Mouse (Mus musculus) spleen, adult 18-20 months (tissue): Measurements from ENCODE around the gene Coq7.

ENCODE experiments used
- DNase-seq, 2 experiments: peaks; one replicate each; pipeline ENCODE4 v3.0.0; 2022; ENCODE audit warnings: mixed read lengths in 2 of 2

Coq7 gene

GRCm38 (mm10) chr7:118494892-118495579 lies 38.1 kb downstream of the Coq7 start:
- DNase-seq = no peak

- DNase-seq = no peak
Measured at GRCm38 (mm10) chr7:118493892-118494291, 39.3 kb downstream of the Coq7 start.

- peak; percentile 29 to 60 for DNase-seq
Measured at GRCm38 (mm10) chr7:118491431-118492147, 41.6 kb downstream of the Coq7 start, which contains the start of gene Itpripl2. Gene Itpripl2, minus strand, starts transcription at chr7:118491975.

DNA sequence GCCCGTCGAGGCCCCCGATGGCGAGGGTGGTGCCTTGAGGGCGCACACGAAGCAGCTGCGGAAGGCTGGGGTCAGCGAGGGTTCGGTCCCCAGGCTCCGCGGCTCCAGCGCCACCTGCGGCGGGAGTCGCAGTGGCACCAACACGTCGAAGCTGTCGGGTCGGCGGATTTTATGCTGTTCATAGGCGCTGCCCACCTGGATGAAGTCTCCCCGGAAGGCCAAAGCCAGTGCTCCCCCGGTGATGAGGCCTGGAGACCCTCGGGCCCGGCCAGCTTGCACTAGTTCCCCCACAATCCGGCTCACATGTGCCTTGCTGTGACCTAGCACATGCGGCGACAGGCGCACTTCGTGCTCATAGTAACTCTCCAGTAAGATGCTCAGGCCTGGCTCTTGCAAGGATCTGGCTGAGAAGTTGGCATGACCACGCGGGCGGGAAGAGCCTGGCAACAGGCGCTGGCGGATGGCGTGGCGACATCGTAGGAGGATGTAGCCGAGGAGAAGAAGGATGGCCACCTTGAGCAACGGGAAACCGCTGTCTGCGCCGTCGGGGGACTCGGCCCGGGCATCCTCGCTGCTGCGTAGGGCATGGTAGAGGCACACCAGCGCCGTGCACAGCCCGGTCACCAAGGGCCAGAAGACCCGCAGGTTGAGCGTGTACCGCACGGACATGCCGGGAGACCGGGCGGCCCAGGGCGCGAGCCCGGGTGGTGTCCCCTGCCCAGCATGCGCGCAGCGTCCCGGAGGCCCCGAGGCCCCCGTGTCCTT lies 42.3 kb downstream of the Coq7 start:
- DNase-seq = no peak

GRCm38 (mm10) chr7:118489706-118490665 lies 43.2 kb downstream of the Coq7 start:
- no peak for DNase-seq

DNA sequence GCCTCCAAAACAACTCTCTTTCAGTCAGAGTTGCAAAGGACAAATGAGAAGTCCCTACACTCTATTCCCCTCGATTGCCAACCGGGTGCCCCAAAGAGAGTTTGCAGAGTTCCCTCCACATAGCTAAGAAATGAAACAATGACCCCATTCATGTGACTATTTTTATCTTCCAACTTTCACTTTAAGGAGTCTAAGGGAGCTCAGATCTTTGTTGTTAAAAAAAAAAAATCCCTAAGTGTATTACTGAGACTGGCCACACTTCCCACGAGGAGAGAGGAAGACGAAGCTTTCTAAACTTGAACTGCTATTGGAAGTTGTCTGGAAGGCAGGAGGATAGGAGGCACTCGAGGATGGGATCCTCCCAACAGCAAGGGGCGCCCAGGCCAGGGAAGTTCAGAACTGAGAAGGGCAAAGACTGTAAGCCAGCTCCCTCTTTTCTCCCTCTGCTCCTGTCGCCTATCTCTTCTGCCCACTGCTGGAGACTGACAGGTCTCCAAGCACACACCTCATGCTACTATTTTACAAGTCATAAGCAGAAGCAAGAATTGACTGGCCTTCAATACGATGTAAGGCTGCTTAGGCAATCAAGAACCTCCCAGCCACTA lies 45.0 kb downstream of the Coq7 start:
- DNase-seq = no peak

DNA sequence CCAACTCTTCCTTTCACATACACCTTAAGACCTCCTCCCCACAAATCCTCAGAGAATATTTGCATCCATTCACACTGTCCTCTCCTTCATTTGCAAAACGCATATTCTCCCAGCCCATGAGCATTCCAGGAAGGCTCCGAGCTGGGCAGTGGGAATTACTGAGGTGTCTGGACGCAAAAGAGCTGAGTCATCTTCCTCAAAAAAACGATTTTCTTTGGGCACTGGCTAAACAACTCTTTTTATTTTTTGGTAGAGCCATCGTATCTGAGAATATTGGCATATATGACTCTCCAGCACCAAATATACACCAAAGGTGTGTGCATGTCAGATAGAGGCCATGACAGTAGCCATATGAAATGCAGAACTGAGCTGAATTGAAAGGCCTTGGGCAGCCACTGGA lies 46.2 kb downstream of the Coq7 start:
- DNase-seq = no peak

- no peak for DNase-seq
Measured at GRCm38 (mm10) chr7:118483996-118484395, 49.2 kb downstream of the Coq7 start.

DNA sequence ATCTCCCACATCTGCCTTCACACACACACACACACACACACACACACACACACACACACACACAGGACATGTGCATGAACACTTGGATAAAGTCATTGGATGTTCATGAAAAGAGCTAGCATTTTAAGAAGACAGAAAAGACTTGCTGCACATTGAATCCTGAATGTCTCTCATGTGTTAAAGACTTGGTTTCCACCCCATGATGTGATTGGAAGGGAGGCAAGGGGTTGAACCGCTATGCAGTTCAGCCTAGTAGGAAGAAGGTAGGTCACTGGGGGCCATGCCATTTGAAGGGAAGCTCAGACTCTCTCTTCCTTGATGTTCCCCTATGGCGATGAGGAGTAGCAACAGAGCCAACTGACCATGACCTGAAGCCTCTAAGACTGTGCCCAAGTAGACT lies 51.2 kb downstream of the Coq7 start:
- DNase-seq = no peak

DNA sequence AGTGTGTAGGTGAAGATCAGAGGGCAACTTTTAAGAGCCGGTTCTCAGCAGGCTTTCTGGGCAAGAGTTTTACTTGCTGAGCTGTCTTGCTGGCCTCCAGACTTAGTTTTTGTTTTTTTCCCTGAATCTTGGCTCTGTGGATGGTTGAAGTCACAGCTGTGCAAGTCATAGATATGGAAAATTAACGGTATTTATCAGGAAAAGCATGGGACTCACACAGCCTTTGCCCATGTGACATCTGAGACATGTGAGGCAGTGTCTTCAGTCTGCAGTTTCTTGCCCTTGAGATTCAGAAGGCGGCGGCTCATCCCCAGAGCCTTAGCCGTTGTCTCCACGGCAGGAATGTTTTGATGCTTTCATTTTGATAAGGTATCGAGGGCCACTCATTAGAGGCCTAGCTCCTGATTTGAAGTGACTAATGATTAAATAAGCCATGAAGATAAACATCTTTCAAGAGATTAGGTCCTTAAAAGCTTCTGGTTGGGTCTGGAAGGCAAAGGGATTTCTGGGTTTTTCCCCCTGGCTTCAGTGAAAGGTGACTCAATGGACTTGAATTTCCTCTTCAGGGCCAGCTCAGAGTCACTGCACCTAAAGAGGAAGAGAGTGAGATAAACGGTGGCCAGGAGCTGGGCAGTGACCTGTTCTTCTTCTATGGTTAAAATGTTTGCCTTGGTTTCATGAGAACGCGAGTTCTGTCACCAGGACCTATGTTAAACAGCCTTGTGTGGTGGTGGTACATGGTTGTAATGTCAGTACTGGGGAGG lies 51.9 kb downstream of the Coq7 start:
- no peak for DNase-seq

DNA sequence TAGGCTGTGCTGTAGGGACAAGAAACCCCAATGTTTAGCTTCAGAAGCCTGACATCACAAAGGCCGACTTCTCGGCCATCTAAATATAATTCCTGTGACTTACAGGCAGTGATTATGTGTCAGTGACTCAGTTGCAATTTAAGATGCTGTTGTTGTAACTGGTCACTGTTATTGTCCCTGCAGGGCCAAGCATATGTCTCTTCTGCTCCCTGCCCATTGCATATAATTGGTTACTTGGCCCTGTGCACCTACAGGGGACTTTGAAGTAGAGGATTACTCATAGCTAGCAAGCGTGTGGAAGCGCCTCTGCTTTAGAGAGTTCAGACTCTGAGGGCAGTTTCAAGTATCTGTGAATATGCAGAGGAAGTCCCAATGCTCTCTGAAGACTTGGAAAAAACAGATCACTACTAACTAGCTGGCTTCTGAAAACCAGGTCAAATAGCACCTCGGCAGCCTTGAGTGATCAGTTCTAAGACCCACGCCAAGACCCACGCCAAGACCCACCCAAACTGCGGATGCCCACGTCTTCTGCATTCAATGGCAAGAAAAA lies 52.9 kb downstream of the Coq7 start:
- no peak for DNase-seq

- no peak for DNase-seq
Measured at GRCm38 (mm10) chr7:118478835-118479312, 54.3 kb downstream of the Coq7 start.

- DNase-seq = no peak
Measured at GRCm38 (mm10) chr7:118476428-118476827, 56.7 kb downstream of the Coq7 start.

DNA sequence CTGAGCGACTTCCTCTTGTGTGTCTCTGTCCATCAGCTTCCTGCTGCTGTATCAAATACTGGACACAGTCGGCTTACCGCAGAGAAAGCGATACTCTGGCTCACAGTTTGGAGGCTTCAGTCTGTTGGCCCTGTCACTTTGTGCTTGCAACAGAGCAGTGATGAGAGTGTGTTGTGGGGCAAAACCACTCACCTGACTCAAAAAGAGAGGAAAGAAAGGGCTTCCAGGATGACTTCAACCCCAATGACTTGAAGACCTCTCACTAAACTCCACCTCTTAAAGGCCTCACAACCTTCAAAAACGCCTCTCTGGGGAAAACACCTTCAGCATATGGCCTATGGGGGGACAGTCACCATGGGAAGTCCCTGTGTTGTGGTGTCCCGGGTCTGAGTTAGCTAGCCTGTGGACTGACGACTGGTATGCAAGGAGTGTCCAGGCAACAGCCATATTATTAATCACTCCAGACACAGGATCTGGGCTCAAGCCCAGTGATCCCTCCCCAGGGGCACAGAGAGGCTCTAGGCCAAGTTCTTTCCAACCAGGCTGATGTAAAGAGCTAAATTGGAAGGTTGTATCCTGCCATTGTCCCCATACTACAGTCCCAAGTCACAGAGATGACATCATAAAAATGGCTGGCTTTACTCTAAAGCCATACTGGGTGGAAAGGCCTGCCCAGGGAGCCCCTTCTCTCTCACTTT lies 58.0 kb downstream of the Coq7 start:
- DNase-seq = no peak

GRCm38 (mm10) chr7:118472886-118473285 lies 60.3 kb downstream of the Coq7 start:
- DNase-seq = no peak

DNA sequence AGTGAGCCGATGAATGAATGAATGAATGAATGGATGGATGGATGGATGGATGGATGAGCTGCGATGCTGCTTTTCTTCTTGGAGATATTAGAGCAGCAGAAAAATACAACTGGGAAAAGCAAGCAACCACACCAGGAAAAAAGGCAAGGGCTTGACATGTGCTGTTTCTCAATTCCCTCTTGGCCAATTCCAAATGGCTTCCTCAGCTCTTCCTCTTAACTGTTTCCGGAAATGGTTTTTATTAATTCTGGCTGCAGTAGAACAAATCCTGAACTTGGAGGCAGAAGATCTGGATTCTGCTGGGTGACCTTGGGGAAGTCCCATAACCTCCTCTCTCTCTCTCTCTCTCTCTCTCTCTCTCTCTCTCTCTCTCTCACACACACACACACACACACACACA lies 65.1 kb downstream of the Coq7 start:
- no peak for DNase-seq

GRCm38 (mm10) chr7:118464432-118464831 lies 68.7 kb downstream of the Coq7 start:
- DNase-seq = no peak

DNA sequence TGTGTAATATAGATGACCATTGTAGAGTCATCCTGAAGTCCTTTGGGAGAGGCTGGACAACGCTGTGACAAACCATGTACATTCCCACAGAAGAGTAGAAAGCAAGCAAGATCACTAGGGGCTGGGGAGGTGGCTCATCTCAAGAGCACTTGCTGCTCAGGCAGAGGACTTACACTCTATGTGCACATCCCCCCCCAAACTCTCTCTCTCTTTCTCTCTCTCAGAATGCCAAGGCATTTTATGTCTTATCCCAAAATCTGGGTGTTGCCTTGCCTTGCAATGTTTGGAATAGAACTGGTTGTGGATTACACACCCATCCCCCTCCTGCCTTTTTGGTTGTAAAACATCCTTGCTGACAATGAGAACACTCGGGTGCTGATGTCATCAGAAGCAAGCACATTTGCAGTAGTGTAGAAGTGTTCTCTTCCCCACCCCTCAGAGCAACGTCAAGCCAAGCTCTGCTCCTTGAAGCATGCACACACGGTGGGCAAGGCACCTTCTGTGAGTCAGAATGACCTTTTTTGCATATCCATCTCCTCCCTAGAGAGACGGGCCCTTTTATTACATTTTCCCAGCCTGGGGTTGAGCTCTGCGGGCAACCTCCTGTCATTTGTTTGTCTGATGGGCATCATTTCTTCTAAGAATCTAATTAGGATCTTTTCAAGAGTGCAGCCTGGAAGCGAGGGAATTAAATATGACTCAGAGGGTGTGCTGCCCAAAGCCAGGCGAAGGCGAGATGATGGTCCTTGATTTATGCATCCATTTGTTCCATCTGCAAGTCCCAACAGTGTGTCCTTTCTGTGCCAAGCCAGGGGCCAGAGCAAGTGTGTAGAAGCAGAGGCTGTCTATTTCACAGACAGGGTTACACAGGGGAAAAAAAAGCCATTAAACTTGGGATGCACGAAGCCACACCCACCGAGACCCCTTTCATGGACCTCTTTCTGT lies 70.1 kb downstream of the Coq7 start:
- DNase-seq = no peak
